Comparison of ENCODE assay signal across 17 mouse cellular contexts in the genomic region with DNA sequence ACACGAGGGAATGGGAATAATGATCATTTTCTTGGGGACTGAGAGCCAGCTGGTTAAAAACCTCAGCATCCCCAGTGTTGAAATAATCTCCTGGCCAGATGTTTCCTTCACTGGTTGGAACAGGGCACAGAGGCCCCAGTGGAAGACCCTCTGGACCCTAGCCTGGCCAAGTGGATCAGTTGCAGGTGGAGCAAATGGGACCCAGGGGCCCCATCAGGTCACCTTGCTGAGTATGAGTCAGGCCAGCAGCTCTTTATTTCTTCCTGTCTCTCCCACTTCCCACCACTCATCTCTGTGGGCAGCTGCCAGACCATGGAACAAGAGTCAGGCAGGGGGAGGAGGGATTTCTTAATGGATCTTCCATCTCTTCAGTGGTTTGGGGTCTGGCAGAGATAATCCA. TPM values are rescaled to one million over a fixed set of nuclear protein-coding genes. Genes with fewer than 3 reads are reported as not detected.
"Had no signal": no experiment of that assay in that cellular context is flagged by ENCODE, and none has a peak within 500 bp of the region (broad histone marks: within the 10 kb centered on the region; RNA-seq: fewer than 3 reads in every experiment).

No protein-coding gene starts in this region.

- H3K4me2 ChIP-seq: liver, embryonic 12.5 days; lung, embryonic 15.5 days; midbrain, embryonic 12.5 days had no signal

- H3K27me3 ChIP-seq: liver, embryonic 12.5 days; lung, embryonic 15.5 days; midbrain, embryonic 12.5 days had no signal

- H3K9me3 ChIP-seq: liver, embryonic 12.5 days; lung, embryonic 15.5 days; megakaryocyte, embryonic 14.5 days; midbrain, embryonic 12.5 days had no signal

- H3K36me3 ChIP-seq: liver, embryonic 12.5 days; lung, embryonic 15.5 days; midbrain, embryonic 12.5 days had no signal

- DNase-seq: kidney, adult 18-20 months; kidney, postnatal 10 days; left cerebral cortex, postnatal 4 days; lung, postnatal 14 days; retina, postnatal 1 day; right cerebral cortex, postnatal 4 days; spleen, adult 18-20 months; thymus, adult 18-20 months; thymus, postnatal 25 days had no signal

- ATAC-seq: liver, embryonic 12.5 days; midbrain, embryonic 16.5 days had no signal

- H3K4me1 ChIP-seq: liver, embryonic 12.5 days; lung, embryonic 15.5 days; midbrain, embryonic 12.5 days had no signal

- H3K9ac ChIP-seq: liver, embryonic 12.5 days; lung, embryonic 15.5 days; midbrain, embryonic 12.5 days had no signal

- H3K27ac ChIP-seq: liver, embryonic 12.5 days; lung, embryonic 15.5 days; macrophage; midbrain, embryonic 12.5 days had no signal

- H3K4me3 ChIP-seq: liver, embryonic 12.5 days; lung, embryonic 15.5 days; megakaryocyte, embryonic 14.5 days; midbrain, embryonic 12.5 days had no signal

RNA-seq across cellular contexts. Expression of a gene that starts 12.7 kb away (rescaled TPM):
- polyA plus RNA-seq: large intestine, adult 2 months; liver, embryonic 12.5 days; liver, embryonic 16.5 days; macrophage; midbrain, embryonic 16.5 days had no signal
